Mouse (Mus musculus) heart, adult 2 months (tissue): ENCODE data around the gene Stat6.

Experiments
- CTCF ChIP-seq: fragments of 200-600 bp; IDR thresholded peaks from 2 replicates; pipeline ENCODE4 v1.8.1; 2022; ENCODE audit warnings: antibody characterized with exemption, mild to moderate bottlenecking, moderate library complexity
- EP300 ChIP-seq: fragments of 200-500 bp; IDR thresholded peaks from 2 replicates; pipeline ENCODE4 v1.6.1; 2011; ENCODE audit warnings: low read depth, low read length, control low read depth; ENCODE audit not compliant: insufficient read depth
- POLR2A ChIP-seq: fragments of 200-500 bp; IDR thresholded peaks from 2 replicates; pipeline ENCODE4 v1.6.1; 2011; ENCODE audit warnings: mild to moderate bottlenecking, low read depth, low read length, control low read depth; ENCODE audit not compliant: insufficient read depth

- TF ChIP-seq CTCF = no peak
- peak; percentile 29; the same call in 1 of the 2 replicates for TF ChIP-seq EP300
- TF ChIP-seq POLR2A = peak; percentile 90
Measured at GRCm38 (mm10) chr10:127621191-127622056, 21.4 kb upstream of the Stat6 start.
